In genomic region chrX:38402004-38402403, GRCm38 (mm10) we compare ENCODE assay signal across 12 mouse cellular contexts. TPM values are rescaled to one million over a fixed set of nuclear protein-coding genes. Genes with fewer than 3 reads are reported as not detected.
DNase-seq lines count a peak whose midpoint lies in the region; ATAC-seq and TF ChIP-seq lines count a peak whose summit lies in the region.
"Had no signal": no experiment of that assay in that cellular context is flagged by ENCODE, and none has a peak within 500 bp of the region (broad histone marks: within the 10 kb centered on the region; RNA-seq: fewer than 3 reads in every experiment).

No protein-coding gene starts in this region.

- no peaks in the 10 kb centered on the region for H3K4me1 ChIP-seq in cerebellum, adult 2 months (ENCODE audit: control insufficient read depth, insufficient read depth, low read length)
- H3K4me1 ChIP-seq in kidney, embryonic 14.5 days (ENCODE audit: control insufficient read depth, insufficient read depth, low read length) = no peaks in the 10 kb centered on the region
- H3K4me1 ChIP-seq in intestine, embryonic 16.5 days (ENCODE audit: control insufficient read depth, insufficient read depth, low read length) = 0 out of 2 replicates have a peak, but pooled peaks cover 4% of the 10 kb centered on the region
- H3K4me1 ChIP-seq: forebrain, embryonic 12.5 days; heart, embryonic 13.5 days had no signal

- TF ChIP-seq POLR2A in cerebellum, adult 2 months (IDR thresholded peaks at IDR 0.05; ENCODE audit: borderline replicate concordance, insufficient read depth, low read length) = no peak

- no peak overlapping the region for H3K4me3 ChIP-seq in cerebellum, adult 2 months (replicated peaks; ENCODE audit: insufficient read depth, low read depth, low read length)
- H3K4me3 ChIP-seq in kidney, embryonic 14.5 days (ENCODE audit: low read length) = no peak overlapping the region
- H3K4me3 ChIP-seq in intestine, embryonic 16.5 days (ENCODE audit: low read length) = no peak overlapping the region
- H3K4me3 ChIP-seq: forebrain, embryonic 12.5 days; heart, embryonic 13.5 days had no signal

- no peaks in the 10 kb centered on the region for H3K27me3 ChIP-seq in cerebellum, adult 2 months (ENCODE audit: control insufficient read depth, insufficient read depth, low read length)
- no peaks in the 10 kb centered on the region for H3K27me3 ChIP-seq in kidney, embryonic 14.5 days (ENCODE audit: control insufficient read depth, insufficient read depth, low read length)
- no peaks in the 10 kb centered on the region for H3K27me3 ChIP-seq in intestine, embryonic 16.5 days (replicated peaks; ENCODE audit: control insufficient read depth, insufficient read depth, low read length)
- H3K27me3 ChIP-seq: forebrain, embryonic 12.5 days; heart, embryonic 13.5 days had no signal

- ATAC-seq in kidney, embryonic 14.5 days (ENCODE audit: low FRiP score, low TSS enrichment) = no peak
- peak; percentile 80 for ATAC-seq in intestine, embryonic 16.5 days
- ATAC-seq: liver, postnatal 0 days; Patski had no signal

- TF ChIP-seq CTCF in cerebellum, adult 2 months (IDR thresholded peaks at IDR 0.05; ENCODE audit: borderline replicate concordance, insufficient read depth, low read depth, low read length) = no peak

- no peaks in the 10 kb centered on the region for H3K9me3 ChIP-seq in kidney, embryonic 14.5 days (ENCODE audit: control insufficient read depth, low read length)
- no peaks in the 10 kb centered on the region for H3K9me3 ChIP-seq in intestine, embryonic 16.5 days (ENCODE audit: control insufficient read depth, low read length)
- H3K9me3 ChIP-seq: forebrain, embryonic 12.5 days; heart, embryonic 13.5 days had no signal

- H3K4me2 ChIP-seq in kidney, embryonic 14.5 days (replicated peaks; ENCODE audit: low read depth, low read length) = no peak overlapping the region
- no peak overlapping the region for H3K4me2 ChIP-seq in intestine, embryonic 16.5 days (ENCODE audit: low read depth, low read length)
- H3K4me2 ChIP-seq: forebrain, embryonic 12.5 days; heart, embryonic 13.5 days had no signal

- no peak overlapping the region for H3K9ac ChIP-seq in kidney, embryonic 14.5 days (ENCODE audit: low read depth, low read length)
- no peak overlapping the region for H3K9ac ChIP-seq in intestine, embryonic 16.5 days (ENCODE audit: low read depth, low read length)
- H3K9ac ChIP-seq: forebrain, embryonic 12.5 days; heart, embryonic 13.5 days; liver, postnatal 0 days had no signal

- no peak overlapping the region for H3K27ac ChIP-seq in cerebellum, adult 2 months (ENCODE audit: insufficient read depth, low read length)
- H3K27ac ChIP-seq in kidney, embryonic 14.5 days (ENCODE audit: low read depth, low read length) = no peak overlapping the region
- no peak overlapping the region for H3K27ac ChIP-seq in intestine, embryonic 16.5 days (ENCODE audit: low read length)
- H3K27ac ChIP-seq: forebrain, embryonic 12.5 days; heart, embryonic 13.5 days had no signal

- no peaks in the 10 kb centered on the region for H3K36me3 ChIP-seq in kidney, embryonic 14.5 days (ENCODE audit: control insufficient read depth, insufficient read depth, low read length)
- no peaks in the 10 kb centered on the region for H3K36me3 ChIP-seq in intestine, embryonic 16.5 days (ENCODE audit: control insufficient read depth, insufficient read depth, low read length)
- H3K36me3 ChIP-seq: forebrain, embryonic 12.5 days had no signal

- 22% methylated on average over 6 of the region's 6 CpGs for WGBS in cerebellum, adult 2 months
- 53% methylated on average over 6 of the region's 6 CpGs for WGBS in kidney, embryonic 14.5 days
- 40% methylated on average over 6 of the region's 6 CpGs for WGBS in intestine, embryonic 16.5 days

- peak; percentile 10 to 22 for DNase-seq in cerebellum, postnatal 10 days
- DNase-seq in cerebellum, adult 2 months = no peak
- peak; percentile 53 for DNase-seq in kidney, adult 9 months
- peak; percentile 55 for DNase-seq in lung, postnatal 10 days
- no peak for DNase-seq in layer of hippocampus, postnatal 10 days (ENCODE audit: low spot score in 2 of 2)
- no peak for DNase-seq in layer of hippocampus, adult 8-10 months (ENCODE audit: low spot score in 2 of 2)
- DNase-seq: liver, postnatal 0 days had no signal

RNA-seq across cellular contexts. Expression of gene Lamp2, which starts 54.2 kb away (rescaled TPM):
- polyA plus RNA-seq in cerebellum, adult 2 months (2012; rRNA removed) = 64.7 and 67.8 TPM in 2 replicates
- 113 and 155 TPM in 2 replicates for polyA plus RNA-seq in kidney, embryonic 14.5 days (2014; fragmentation: Nextera tagmentation; extraction: Ambion mirVana)
- 172 and 203 TPM in 2 replicates for polyA plus RNA-seq in intestine, embryonic 16.5 days (2015; fragmentation: Nextera tagmentation; extraction: Ambion mirVana)
- 10 to 100 TPM; 61.2 to 62.9 TPM for total RNA-seq in layer of hippocampus, postnatal 10 days (2021)
- total RNA-seq in layer of hippocampus, adult 8-10 months (2022) = 100 to 1,000 TPM in 2 of 4 experiments, 10 to 100 TPM in 2; 84.7 to 126 (median 103) TPM

Comparison
In these comparisons a context has a peak if more than half of its experiments do, and no peak if none do; other contexts are left out.
1. DNase-seq: peak in cerebellum, postnatal 10 days (2 of 2), kidney, adult 9 months (single experiment) and lung, postnatal 10 days (single experiment); none in cerebellum, adult 2 months (0 of 2), layer of hippocampus, postnatal 10 days (0 of 2) and layer of hippocampus, adult 8-10 months (0 of 2).